In genomic region chr1:163138179-163138578, GRCm38 (mm10) we compare ENCODE assay signal across 46 mouse cellular contexts. TPM values are rescaled to one million over a fixed set of nuclear protein-coding genes. Genes with fewer than 3 reads are reported as not detected.
"Had no signal": no experiment of that assay in that cellular context is flagged by ENCODE, and none has a peak within 500 bp of the region (broad histone marks: within the 10 kb centered on the region; RNA-seq: fewer than 3 reads in every experiment).

No protein-coding gene starts in this region.

- H3K4me3 ChIP-seq: limb, embryonic 10.5 days; limb, embryonic 12.5 days; limb, embryonic 13.5 days; limb, embryonic 15.5 days; liver, embryonic 12.5 days; liver, embryonic 13.5 days; liver, embryonic 15.5 days; lung, embryonic 15.5 days; megakaryocyte, embryonic 14.5 days; midbrain, embryonic 10.5 days; midbrain, embryonic 12.5 days; midbrain, embryonic 13.5 days; midbrain, embryonic 15.5 days; myocyte; neural tube, embryonic 12.5 days had no signal

- ATAC-seq: liver, embryonic 12.5 days; liver, postnatal 0 days; lung, postnatal 0 days; midbrain, embryonic 13.5 days; midbrain, embryonic 15.5 days; midbrain, embryonic 16.5 days had no signal

- H3K9ac ChIP-seq: limb, embryonic 12.5 days; limb, embryonic 13.5 days; limb, embryonic 15.5 days; liver, embryonic 12.5 days; liver, embryonic 13.5 days; liver, embryonic 14.5 days; liver, embryonic 15.5 days; liver, postnatal 0 days; lung, embryonic 14.5 days; lung, embryonic 15.5 days; midbrain, embryonic 12.5 days; midbrain, embryonic 13.5 days; midbrain, embryonic 15.5 days; neural tube, embryonic 12.5 days had no signal

- H3K4me2 ChIP-seq: limb, embryonic 12.5 days; limb, embryonic 13.5 days; limb, embryonic 15.5 days; liver, embryonic 11.5 days; liver, embryonic 12.5 days; liver, embryonic 13.5 days; liver, embryonic 15.5 days; lung, embryonic 14.5 days; lung, embryonic 15.5 days; midbrain, embryonic 11.5 days; midbrain, embryonic 12.5 days; midbrain, embryonic 13.5 days; midbrain, embryonic 15.5 days; neural tube, embryonic 12.5 days had no signal

- H3K36me3 ChIP-seq: limb, embryonic 10.5 days; limb, embryonic 12.5 days; limb, embryonic 13.5 days; limb, embryonic 15.5 days; liver, embryonic 12.5 days; liver, embryonic 13.5 days; liver, embryonic 15.5 days; lung, embryonic 15.5 days; midbrain, embryonic 10.5 days; midbrain, embryonic 12.5 days; midbrain, embryonic 13.5 days; midbrain, embryonic 15.5 days; neural tube, embryonic 12.5 days had no signal

- H3K27me3 ChIP-seq: limb, embryonic 12.5 days; limb, embryonic 13.5 days; limb, embryonic 15.5 days; liver, embryonic 12.5 days; liver, embryonic 13.5 days; liver, embryonic 15.5 days; lung, embryonic 15.5 days; megakaryocyte, embryonic 14.5 days; midbrain, embryonic 12.5 days; midbrain, embryonic 13.5 days; midbrain, embryonic 15.5 days; neural tube, embryonic 12.5 days had no signal

- H3K27ac ChIP-seq: limb, embryonic 10.5 days; limb, embryonic 12.5 days; limb, embryonic 13.5 days; limb, embryonic 15.5 days; liver, embryonic 12.5 days; liver, embryonic 13.5 days; liver, embryonic 14.5 days; liver, embryonic 15.5 days; lung, embryonic 15.5 days; macrophage; midbrain, embryonic 10.5 days; midbrain, embryonic 12.5 days; midbrain, embryonic 13.5 days; midbrain, embryonic 15.5 days; neural tube, embryonic 12.5 days had no signal

- H3K9me3 ChIP-seq: limb, embryonic 10.5 days; limb, embryonic 12.5 days; limb, embryonic 13.5 days; limb, embryonic 15.5 days; liver, embryonic 12.5 days; liver, embryonic 13.5 days; liver, embryonic 15.5 days; lung, embryonic 15.5 days; megakaryocyte, embryonic 14.5 days; midbrain, embryonic 10.5 days; midbrain, embryonic 12.5 days; midbrain, embryonic 13.5 days; midbrain, embryonic 15.5 days; neural tube, embryonic 12.5 days had no signal

- DNase-seq: left cerebral cortex, postnatal 4 days; liver; liver, embryonic 13.5 days; liver, postnatal 0 days; lung, adult 18-20 months; lung, adult 2 months; lung, embryonic 14.5 days; lung, postnatal 10 days; lung, postnatal 14 days; lung, postnatal 36 days; lung, postnatal 4 days; midbrain, embryonic 14.5 days had no signal

- H3K4me1 ChIP-seq: limb, embryonic 12.5 days; limb, embryonic 13.5 days; liver, embryonic 12.5 days; liver, embryonic 13.5 days; liver, embryonic 15.5 days; lung, embryonic 15.5 days; megakaryocyte, embryonic 14.5 days; midbrain, embryonic 10.5 days; midbrain, embryonic 12.5 days; midbrain, embryonic 13.5 days; midbrain, embryonic 15.5 days; neural tube, embryonic 12.5 days had no signal

RNA-seq across cellular contexts. Expression of gene Mroh9, which starts 52.7 kb away (rescaled TPM):
- total RNA-seq: left cerebral cortex, postnatal 10 days; left cerebral cortex, postnatal 14 days; left cerebral cortex, postnatal 25 days; left cerebral cortex, postnatal 36 days; left cerebral cortex, postnatal 4 days; liver, adult 2 months; megakaryocyte progenitor cell, adult 5-6 weeks; megakaryocyte, adult 5-6 weeks; megakaryocyte-erythroid progenitor cell, adult 5-6 weeks; midbrain, postnatal 0 days; monocyte, adult 5-6 weeks had no signal
- polyA plus RNA-seq: limb, embryonic 10.5 days; limb, embryonic 11.5 days; limb, embryonic 12.5 days; limb, embryonic 13.5 days; limb, embryonic 15.5 days; liver, adult 2 months; liver, embryonic 11.5 days; liver, embryonic 12.5 days; liver, embryonic 13.5 days; liver, embryonic 14.5 days; liver, embryonic 15.5 days; liver, embryonic 16.5 days; liver, postnatal 0 days; lung, adult 2 months; lung, embryonic 14.5 days; lung, embryonic 15.5 days; lung, embryonic 16.5 days; lung, postnatal 0 days; macrophage; midbrain, embryonic 10.5 days; midbrain, embryonic 11.5 days; midbrain, embryonic 12.5 days; midbrain, embryonic 13.5 days; midbrain, embryonic 14.5 days; midbrain, embryonic 15.5 days; midbrain, embryonic 16.5 days; midbrain, postnatal 0 days; myocyte; neural tube, embryonic 11.5 days; neural tube, embryonic 12.5 days had no signal
